Mouse (Mus musculus): ENCODE data around the gene Asic1. TPM values are rescaled to one million over a fixed set of nuclear protein-coding genes. Genes with fewer than 3 reads are reported as not detected.

Asic1 gene
- polyA plus RNA-seq, 1 experiment from 2014 or later: 0.83 TPM

DNA sequence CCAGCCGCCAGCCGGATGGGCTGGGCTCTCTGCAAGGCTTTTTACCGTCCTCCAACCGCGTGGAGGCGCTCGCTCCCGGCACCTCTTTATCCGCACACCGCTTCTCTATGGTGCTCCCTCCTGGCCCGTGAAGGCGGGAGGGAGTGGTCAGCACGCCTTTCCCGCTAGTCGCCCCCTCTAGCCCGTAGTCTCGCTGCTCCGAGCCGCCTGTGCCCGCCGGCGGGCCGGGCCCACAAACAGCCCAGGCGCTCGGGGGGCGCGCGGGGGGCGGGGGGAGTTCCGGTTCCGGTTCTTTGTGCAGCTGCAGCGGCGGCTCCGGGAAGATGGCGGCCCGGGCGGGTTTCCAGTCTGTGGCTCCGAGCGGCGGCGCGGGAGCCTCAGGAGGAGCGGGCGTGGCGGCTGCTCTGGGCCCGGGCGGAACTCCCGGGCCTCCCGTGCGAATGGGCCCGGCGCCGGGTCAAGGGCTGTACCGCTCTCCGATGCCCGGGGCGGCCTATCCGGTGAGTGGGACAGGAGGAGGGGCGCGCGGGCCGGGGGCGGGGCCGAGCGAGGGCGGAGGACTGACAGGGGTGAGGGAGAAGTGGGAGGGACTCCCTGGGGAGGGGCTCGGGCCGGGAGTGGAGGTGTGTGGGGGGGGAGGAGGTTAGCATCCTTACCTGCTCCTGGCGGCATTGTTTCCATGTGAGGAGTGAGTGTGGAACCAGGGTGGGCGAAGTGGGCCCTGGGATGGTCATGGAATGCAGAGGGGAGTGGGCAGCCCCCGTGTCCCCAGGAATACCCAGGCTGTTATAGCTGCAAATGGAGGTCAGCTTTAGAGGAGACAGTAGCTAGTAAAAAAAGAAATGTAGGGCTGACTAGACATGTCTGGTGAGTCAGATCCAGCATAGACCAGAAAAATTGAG, 32.1 kb downstream of the Asic1 start, which contains the start of gene Smarcd1:
TSS of gene Smarcd1 (plus strand) at position 131 of the 902 bp plus-strand sequence.
- WGBS: under 1% methylated on average over 71 of the region's 71 CpGs

DNA sequence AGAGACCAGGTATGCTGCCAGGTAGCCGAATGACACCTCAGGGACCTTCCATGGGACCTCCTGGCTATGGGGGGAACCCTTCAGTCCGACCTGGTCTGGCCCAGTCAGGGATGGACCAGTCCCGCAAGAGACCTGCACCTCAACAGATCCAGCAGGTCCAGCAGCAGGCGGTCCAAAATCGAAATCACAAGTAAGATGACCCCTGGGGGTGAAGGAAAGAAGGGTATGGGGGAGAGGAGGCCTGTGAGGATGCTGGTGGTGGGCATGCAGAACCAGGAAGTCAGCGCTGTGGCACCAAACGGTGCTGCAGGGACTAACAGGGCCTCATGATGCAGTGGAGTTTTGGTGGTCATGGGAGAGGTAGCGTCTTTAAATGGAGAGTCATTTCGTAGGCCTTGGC, 32.9 kb downstream of the Asic1 start:
- DNase-seq: no peak
- no peak for TF ChIP-seq CTCF (IDR thresholded peaks at IDR 0.05; ENCODE audit: low read depth)
- peak overlapping the region; percentile 83 for H3K4me3 ChIP-seq (ENCODE audit: low read depth, low read length)
- H3K4me2 ChIP-seq: peak overlapping the region; percentile 71
- H3K9ac ChIP-seq: peak overlapping the region; percentile 94
- H3K36me3 ChIP-seq (ENCODE audit: insufficient read depth): peaks cover 43% of the 10 kb centered on the region
- H3K27ac ChIP-seq (ENCODE audit: low read depth): no peak overlapping the region
- ATAC-seq (ENCODE audit: insufficient read depth): no peak
- H3K27me3 ChIP-seq (ENCODE audit: insufficient read depth, low read length): no peaks in the 10 kb centered on the region
- 59% methylated on average over 9 of the region's 9 CpGs for WGBS
- H3K9me3 ChIP-seq (ENCODE audit: low read depth, low read length): no peaks in the 10 kb centered on the region
- H3K4me1 ChIP-seq (ENCODE audit: insufficient read depth): peaks cover 4% of the 10 kb centered on the region; the same call in 1 of the 2 replicates

More for the DNA sequence above, 32.1 kb downstream of the Asic1 start, which contains the start of gene Smarcd1:
- DNase-seq (peak; percentile 97), ATAC-seq (ENCODE audit: insufficient read depth) (peak; percentile 98)
- Histone ChIP-seq H3K9me3 (ENCODE audit: low read depth, low read length) (no peaks in the 10 kb centered on the region), H3K27ac (ENCODE audit: low read depth) (peak within 1 kb of the TSS; percentile 97), H3K4me3 (ENCODE audit: low read depth, low read length) (peak within 1 kb of the TSS; percentile 83), H3K36me3 (ENCODE audit: insufficient read depth) (peaks cover 35% of the 10 kb centered on the region), H3K4me1 (ENCODE audit: insufficient read depth) (peaks cover 4% of the 10 kb centered on the region; the same call in 1 of the 2 replicates), H3K27me3 (ENCODE audit: insufficient read depth, low read length) (no peaks in the 10 kb centered on the region), H3K9ac (peak within 1 kb of the TSS; percentile 94), H3K4me2 (peak within 1 kb of the TSS; percentile 71)
- TF ChIP-seq CTCF (IDR thresholded peaks at IDR 0.05; ENCODE audit: low read depth): peak; percentile 83

DNA sequence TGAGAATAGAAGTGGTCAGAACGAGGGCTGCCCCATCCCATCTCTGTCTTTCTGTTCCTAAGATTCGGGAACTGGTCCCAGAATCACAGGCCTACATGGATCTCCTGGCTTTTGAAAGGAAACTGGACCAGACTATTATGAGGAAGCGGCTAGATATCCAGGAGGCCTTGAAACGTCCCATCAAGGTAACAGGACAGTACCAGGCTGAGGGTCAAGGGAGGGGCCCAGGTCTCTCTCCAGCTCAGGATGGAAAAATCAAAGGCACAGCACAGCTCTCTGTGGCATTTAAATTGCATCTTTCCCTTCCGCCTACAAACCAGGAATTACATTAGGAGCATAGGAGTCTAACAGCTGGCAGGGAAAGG, 33.5 kb downstream of the Asic1 start:
- peak overlapping the region; percentile 94; the same call in 1 of the 2 replicates for H3K9ac ChIP-seq
- H3K9me3 ChIP-seq (ENCODE audit: low read depth, low read length): no peaks in the 10 kb centered on the region
- no peak for ATAC-seq (ENCODE audit: insufficient read depth)
- WGBS: 75% methylated on average over 5 of the region's 5 CpGs
- H3K27ac ChIP-seq (ENCODE audit: low read depth): peak overlapping the region; percentile 42; the same call in 1 of the 2 replicates
- no peak for DNase-seq
- no peaks in the 10 kb centered on the region for H3K27me3 ChIP-seq (ENCODE audit: insufficient read depth, low read length)
- H3K4me3 ChIP-seq (ENCODE audit: low read depth, low read length): no peak overlapping the region
- no peak for TF ChIP-seq CTCF (IDR thresholded peaks at IDR 0.05; ENCODE audit: low read depth)
- H3K4me2 ChIP-seq: peak overlapping the region; percentile 71
- peaks cover 4% of the 10 kb centered on the region; the same call in 1 of the 2 replicates for H3K4me1 ChIP-seq (ENCODE audit: insufficient read depth)
- H3K36me3 ChIP-seq (ENCODE audit: insufficient read depth): peaks cover 49% of the 10 kb centered on the region

DNA sequence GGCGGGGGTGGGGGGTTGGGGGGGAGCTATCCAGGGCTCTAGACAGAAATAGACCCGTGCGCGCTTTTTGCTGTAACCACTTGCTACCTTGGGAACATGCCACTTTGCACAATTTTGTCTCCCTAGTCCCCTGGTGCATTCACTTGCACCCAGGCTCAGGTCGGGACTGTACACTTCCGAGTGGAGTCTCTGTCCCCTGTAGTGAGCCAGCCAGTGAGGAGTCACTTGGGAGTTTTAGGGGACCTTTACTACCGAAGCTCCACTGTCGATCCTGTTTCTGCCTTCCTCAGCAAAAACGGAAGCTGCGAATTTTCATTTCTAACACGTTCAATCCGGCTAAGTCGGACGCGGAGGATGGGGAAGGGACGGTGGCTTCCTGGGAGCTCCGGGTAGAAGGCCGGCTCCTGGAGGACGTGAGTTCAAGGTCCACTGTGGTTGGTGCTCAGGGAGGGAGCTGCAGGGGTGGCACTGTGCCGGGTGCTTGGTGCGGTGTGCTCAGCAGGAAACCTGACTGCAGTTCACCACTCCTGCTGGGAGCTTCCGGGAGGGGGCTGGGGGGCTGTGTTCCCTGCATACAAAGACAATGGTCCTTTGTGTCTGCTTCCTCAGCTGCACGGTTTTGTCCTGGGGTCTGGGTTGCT, 34.0 kb downstream of the Asic1 start:
- ATAC-seq (ENCODE audit: insufficient read depth): no peak
- WGBS: 53% methylated on average over 23 of the region's 23 CpGs
- Histone ChIP-seq H3K4me3 (ENCODE audit: low read depth, low read length) (peak overlapping the region; percentile 4; the same call in 1 of the 2 replicates), H3K27me3 (ENCODE audit: insufficient read depth, low read length) (no peaks in the 10 kb centered on the region), H3K27ac (ENCODE audit: low read depth) (peak overlapping the region; percentile 46; the same call in 1 of the 2 replicates), H3K9ac (peak overlapping the region; percentile 16; the same call in 1 of the 2 replicates), H3K9me3 (ENCODE audit: low read depth, low read length) (no peaks in the 10 kb centered on the region), H3K4me2 (peak overlapping the region; percentile 29; the same call in 1 of the 2 replicates), H3K4me1 (ENCODE audit: insufficient read depth) (peaks cover 4% of the 10 kb centered on the region; the same call in 1 of the 2 replicates), H3K36me3 (ENCODE audit: insufficient read depth) (peaks cover 54% of the 10 kb centered on the region)
- TF ChIP-seq CTCF (IDR thresholded peaks at IDR 0.05; ENCODE audit: low read depth): no peak
- DNase-seq: peak; percentile 21

DNA sequence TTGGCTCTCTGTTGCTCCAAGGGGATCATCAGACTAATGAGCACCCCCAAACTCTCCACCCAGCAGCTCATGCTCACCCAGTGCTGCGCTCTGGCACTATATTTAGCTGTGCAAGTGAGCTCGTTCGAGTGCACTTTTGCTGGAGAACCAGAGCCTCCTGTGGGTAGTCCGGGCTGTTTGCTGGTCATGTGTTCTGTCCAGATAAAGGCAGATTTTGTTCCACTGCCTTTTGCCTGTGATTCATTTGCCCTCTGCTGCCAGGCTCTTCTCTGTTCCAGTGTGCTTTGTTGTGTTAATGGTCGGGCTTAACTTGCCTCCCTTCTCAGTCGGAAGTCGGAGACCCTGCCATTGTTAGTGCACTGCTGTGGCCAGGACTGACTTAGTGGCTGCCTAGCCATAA, 34.7 kb downstream of the Asic1 start:
- Histone ChIP-seq H3K9ac (peak overlapping the region; percentile 16), H3K27me3 (ENCODE audit: insufficient read depth, low read length) (no peaks in the 10 kb centered on the region), H3K4me2 (peak overlapping the region; percentile 29; the same call in 1 of the 2 replicates), H3K4me1 (ENCODE audit: insufficient read depth) (peaks cover 4% of the 10 kb centered on the region; the same call in 1 of the 2 replicates), H3K27ac (ENCODE audit: low read depth) (peak overlapping the region; percentile 46; the same call in 1 of the 2 replicates), H3K9me3 (ENCODE audit: low read depth, low read length) (no peaks in the 10 kb centered on the region), H3K36me3 (ENCODE audit: insufficient read depth) (peaks cover 61% of the 10 kb centered on the region), H3K4me3 (ENCODE audit: low read depth, low read length) (no peak overlapping the region)
- 78% methylated on average over 7 of the region's 7 CpGs for WGBS
- ATAC-seq (ENCODE audit: insufficient read depth) (no peak), DNase-seq (no peak)
- no peak for TF ChIP-seq CTCF (IDR thresholded peaks at IDR 0.05; ENCODE audit: low read depth)

DNA sequence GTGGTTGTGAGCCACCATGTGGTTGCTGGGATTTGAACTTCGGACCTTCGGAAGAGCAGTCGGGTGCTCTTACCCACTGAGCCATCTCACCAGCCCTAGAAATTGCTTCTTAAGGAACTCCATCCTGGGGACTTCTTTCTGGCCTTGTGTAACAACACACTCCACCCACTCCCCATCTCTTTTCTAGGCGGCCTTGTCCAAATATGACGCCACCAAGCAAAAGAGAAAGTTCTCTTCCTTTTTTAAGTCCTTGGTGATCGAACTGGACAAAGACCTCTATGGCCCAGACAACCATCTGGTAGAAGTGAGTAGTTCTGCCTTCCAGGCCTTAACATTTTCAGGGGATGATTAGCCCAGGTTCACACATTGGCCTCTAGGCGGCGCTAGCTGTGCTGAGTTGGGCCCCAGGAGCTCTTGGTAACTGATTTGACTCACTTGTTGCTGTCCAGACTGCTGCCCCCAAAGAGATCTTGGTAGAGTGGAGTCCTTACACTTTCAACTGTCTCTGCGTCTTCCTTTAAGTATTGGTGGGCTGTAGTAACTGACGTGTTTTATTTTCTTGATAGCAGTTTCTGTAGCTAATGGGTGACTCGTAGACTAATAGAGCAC, 35.4 kb downstream of the Asic1 start, which contains the start of gene Gm17349:
TSS of gene Gm17349 (minus strand) at position 51 of the 609 bp plus-strand sequence.
- ATAC-seq (ENCODE audit: insufficient read depth) (no peak), DNase-seq (peak; percentile 77)
- peaks cover 4% of the 10 kb centered on the region; the same call in 1 of the 2 replicates for H3K4me1 ChIP-seq (ENCODE audit: insufficient read depth)
- peaks cover 66% of the 10 kb centered on the region for H3K36me3 ChIP-seq (ENCODE audit: insufficient read depth)
- TF ChIP-seq CTCF (IDR thresholded peaks at IDR 0.05; ENCODE audit: low read depth): peak; percentile 75
- H3K27ac ChIP-seq (ENCODE audit: low read depth): peak within 1 kb of the TSS; percentile 46; the same call in 1 of the 2 replicates
- peak within 1 kb of the TSS; percentile 29; the same call in 1 of the 2 replicates for H3K4me2 ChIP-seq
- H3K9me3 ChIP-seq (ENCODE audit: low read depth, low read length): no peaks in the 10 kb centered on the region
- WGBS: 65% methylated on average over 11 of the region's 11 CpGs
- H3K9ac ChIP-seq: peak within 1 kb of the TSS; percentile 16
- no peaks in the 10 kb centered on the region for H3K27me3 ChIP-seq (ENCODE audit: insufficient read depth, low read length)
- H3K4me3 ChIP-seq (ENCODE audit: low read depth, low read length): no peak within 1 kb of the TSS; the same call in 1 of the 2 replicates
